Mouse (Mus musculus) testis, postnatal 10 days (tissue): ENCODE data around the gene Gla.
"Not testable (repeated sequence)": the region's sequence is repeated elsewhere in the genome, so short reads cannot be mapped to it uniquely, and the experiment has no call there.

ENCODE experiments used
- DNase-seq: peaks from one replicate; pipeline ENCODE4 v3.0.0; 2021; ENCODE audit warnings: low spot score

The Gla gene

GRCm38 (mm10) chrX:134588261-134588660, 12.7 kb downstream of the Gla start:
- no peak for DNase-seq

DNA sequence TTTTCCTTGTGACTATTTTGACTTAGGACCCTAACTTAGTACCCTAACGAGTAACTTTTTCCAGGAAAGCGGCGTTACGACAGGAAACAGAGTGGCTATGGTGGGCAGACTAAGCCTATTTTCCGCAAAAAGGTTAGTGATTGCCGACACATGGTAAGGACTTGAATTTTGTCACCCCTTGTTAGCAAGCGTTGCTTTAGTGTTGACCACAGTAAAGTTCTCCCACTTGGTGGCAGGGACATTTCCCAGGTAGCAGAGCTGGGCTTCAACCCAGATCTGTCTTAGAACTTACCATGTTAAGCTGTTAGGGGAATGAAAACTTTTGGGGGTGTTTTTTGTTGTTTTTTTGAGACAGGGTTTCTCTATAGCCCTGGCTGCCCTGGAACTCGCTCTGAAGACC, 14.5 kb downstream of the Gla start:
- DNase-seq, result no peak

GRCm38 (mm10) chrX:134585103-134586002, 15.6 kb downstream of the Gla start, which contains the start of gene Rpl36a:
Rpl36a (plus strand) TSS chrX:134585654.
- peak; percentile 88 for DNase-seq

DNA sequence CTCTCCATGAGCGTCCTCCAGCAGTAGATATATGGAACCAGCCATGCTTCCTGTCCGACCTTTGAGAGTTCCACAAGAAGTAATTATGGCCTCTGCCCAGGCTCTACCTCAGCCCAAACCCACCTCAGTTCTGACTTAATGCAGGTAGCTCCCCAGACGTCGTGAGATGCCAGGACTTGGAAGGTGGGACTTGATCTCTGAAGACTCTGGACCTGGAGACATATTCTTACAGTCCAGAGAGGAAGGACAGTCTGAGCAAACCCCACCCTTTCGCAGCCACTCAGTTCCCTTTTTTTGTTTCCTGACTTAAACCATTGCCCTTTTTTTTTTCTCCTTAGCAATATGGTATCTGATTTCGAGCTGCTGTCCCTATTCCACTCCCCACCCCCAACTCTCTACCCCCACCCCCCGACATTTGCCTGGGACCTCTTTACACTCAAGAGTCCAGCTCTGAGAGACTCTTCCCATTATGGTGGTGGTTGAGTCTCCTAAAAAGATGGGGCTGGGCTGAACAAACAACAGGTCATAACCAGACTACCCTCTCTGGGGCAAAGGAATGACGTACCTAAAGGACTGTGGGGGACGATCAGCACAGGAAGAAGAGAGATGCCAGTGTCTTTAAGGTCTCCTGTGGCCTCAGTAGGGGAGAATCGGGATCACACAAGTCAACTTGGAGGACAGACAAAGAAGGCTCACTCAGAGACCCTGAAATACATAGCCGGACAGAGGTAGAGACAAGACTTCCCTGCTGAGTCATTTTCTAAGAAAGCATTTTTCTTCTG, 17.8 kb downstream of the Gla start, which contains the start of gene Btk:
Gene Btk (minus strand): TSS at position 683 of the 782 bp plus-strand sequence.
- no peak for DNase-seq

GRCm38 (mm10) chrX:134582270-134582669, 18.7 kb downstream of the Gla start:
- DNase-seq, result no peak

DNA sequence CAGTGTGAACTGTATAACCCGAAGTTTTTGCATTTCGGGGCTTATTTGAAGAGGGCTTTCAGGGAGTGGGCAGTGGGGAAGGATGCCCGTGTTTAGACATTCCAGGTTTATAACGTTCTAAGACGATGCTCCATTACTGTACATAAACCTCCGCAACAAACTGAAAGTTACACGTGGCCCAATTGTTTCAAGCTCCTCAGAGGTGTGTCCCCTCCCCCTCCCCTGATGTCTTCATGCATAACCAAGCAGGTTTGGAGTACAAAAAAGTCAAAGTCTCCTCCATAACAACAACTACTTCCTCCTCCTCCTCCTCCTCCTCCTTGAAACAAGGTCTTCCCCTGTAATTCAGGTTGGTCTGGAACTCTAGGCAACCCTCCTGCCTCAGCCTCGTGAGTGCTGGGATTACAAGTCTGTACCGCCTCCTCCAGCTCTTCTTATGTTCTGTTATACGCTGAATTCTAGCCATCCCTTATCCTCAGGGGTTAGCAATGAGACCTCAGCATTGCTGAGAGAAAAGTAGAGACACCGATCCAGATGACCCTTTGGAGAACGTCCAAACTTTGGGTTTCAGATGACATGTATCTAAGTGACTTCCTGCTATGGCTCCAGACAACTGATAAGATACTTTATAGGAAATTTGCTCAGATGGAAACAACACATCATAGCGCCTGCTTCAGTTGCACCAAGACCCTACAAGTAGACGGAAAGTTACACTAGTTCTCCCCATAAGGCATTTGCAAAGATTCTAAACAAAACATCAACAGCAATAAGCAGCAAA, 20.2 kb downstream of the Gla start:
- DNase-seq, result no peak

GRCm38 (mm10) chrX:134577896-134578295, 23.0 kb downstream of the Gla start:
- DNase-seq, result no peak

DNA sequence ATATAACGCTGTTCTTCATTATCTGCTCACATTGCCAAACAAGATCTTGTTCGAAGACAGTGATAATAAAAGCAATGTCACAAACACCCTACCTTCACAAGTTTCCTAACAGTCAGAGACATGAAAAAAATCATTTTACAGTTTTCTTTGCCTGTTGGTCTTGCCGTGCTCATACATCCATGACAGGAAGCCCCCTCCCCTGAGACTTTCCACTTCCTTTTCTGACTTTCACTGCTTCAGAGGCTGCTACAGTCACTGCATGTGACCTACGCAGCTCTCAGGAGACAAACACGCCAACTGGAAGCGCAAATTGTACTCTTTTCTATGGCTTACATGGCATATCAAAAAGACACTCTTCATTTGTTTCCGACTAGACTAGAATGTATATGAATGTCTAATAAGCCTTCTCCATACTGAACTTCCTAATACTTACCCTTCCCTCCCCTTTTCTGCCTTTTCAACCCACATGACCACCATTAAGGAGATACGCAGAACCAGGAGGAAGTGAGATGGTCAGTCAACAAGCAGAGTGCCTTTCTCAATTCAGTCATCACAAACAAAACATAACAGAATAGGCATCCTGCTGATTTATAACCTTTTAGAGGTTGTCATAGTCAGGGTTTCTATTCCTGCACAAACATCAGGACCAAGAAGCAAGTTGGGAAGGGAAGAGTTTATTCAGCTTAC, 34.2 kb downstream of the Gla start:
- no peak for DNase-seq

- no peak for DNase-seq
Measured at GRCm38 (mm10) chrX:134564326-134564725, 36.6 kb downstream of the Gla start.

- DNase-seq, result no peak
Measured at GRCm38 (mm10) chrX:134554425-134554824, 46.5 kb downstream of the Gla start.

GRCm38 (mm10) chrX:134553326-134553725, 47.6 kb downstream of the Gla start:
- DNase-seq, result no peak

DNA sequence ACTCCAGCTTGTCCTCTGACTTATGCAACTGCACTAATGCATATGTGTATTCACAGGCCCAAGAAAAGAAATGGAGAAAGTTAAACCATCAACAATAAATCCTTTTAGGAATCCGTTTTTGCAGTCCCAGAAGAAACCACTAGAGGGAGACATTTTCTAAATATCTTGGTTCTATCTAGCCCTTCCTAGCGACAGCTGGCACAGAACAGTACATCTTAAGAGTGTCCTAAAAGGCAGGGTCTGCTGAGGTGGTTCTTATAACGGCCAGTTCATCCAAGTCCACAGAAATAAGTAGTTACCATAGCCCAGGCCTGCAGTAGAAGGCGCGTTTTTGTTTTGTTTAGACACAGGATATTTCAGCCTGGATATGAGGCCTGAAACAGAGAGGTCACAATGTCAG, 50.0 kb downstream of the Gla start:
- DNase-seq, result no peak

DNA sequence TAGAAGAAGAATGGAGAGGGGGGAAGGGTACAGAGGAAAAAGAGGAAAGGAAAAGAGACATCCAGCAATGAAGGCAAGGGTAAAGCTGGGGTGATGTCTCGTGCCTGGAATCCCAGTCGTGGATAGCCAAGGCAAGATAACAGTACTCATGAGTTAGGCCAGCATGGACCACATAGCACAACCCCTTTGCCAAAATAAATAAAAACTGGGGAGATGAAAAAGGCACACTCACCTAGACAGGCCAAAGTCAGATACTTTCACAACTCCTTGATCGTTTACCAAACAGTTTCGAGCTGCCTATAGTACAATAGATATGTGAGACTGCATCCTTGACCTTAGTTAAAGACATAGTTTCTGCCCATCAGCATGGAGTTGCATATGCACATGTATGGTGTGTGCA, 53.6 kb downstream of the Gla start:
- no peak for DNase-seq

DNA sequence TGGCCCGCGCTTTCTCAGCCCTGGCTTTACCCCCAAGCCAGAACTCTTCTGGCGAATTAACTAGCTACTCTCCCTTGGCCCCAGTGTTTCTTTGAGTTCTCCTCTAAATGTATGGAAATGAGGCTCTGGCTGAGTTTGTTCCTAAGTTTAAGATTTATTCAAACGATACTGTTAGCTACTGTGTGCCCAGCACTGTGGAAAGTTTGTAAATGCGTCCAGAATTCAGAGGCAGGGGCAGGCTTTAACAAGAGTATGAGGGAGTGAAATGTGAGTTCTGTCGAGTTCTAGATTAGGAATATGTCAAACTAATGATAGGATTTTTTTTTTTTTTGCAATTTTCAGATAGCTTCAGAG, 59.0 kb downstream of the Gla start:
- DNase-seq, result no peak

- peak; percentile 69 for DNase-seq
Measured at GRCm38 (mm10) chrX:134541145-134541954, 59.6 kb downstream of the Gla start, which contains the start of gene Timm8a1. Timm8a1 (minus strand) TSS chrX:134541865.

GRCm38 (mm10) chrX:134540414-134541135, 60.4 kb downstream of the Gla start:
- DNase-seq, result no peak

- DNase-seq, result not testable (repeated sequence)
Measured at GRCm38 (mm10) chrX:134539795-134540194, 61.1 kb downstream of the Gla start.
